Mouse (Mus musculus) neutrophil, adult 5-6 weeks (primary cell): ENCODE results near the gene Mptx1. TPM values are rescaled to one million over a fixed set of nuclear protein-coding genes. Genes with fewer than 3 reads are reported as not detected.
"Not testable (repeated sequence)": the region's sequence is repeated elsewhere in the genome, so short reads cannot be mapped to it uniquely, and the experiment has no call there.

ENCODE experiments used
- ATAC-seq: fragments of 151-379, 151-347 bp; 2 replicates; pipeline ENCODE4 v1.8.0; 2017; ENCODE audit warnings: mild to moderate bottlenecking, moderate TSS enrichment; ENCODE audit not compliant: insufficient number of reproducible peaks, poor library complexity, low FRiP score, severe bottlenecking; ENCODE audit errors: extremely low read depth
- total RNA-seq: library from RNA; stranded (forward); fragments of 200-1000 nt; gene quantifications from 2 replicates; pipeline ENCODE4 v1.2.3, GENCODE M21; 2017

Gene Mptx1
- total RNA-seq: not detected in 2 replicates

DNA sequence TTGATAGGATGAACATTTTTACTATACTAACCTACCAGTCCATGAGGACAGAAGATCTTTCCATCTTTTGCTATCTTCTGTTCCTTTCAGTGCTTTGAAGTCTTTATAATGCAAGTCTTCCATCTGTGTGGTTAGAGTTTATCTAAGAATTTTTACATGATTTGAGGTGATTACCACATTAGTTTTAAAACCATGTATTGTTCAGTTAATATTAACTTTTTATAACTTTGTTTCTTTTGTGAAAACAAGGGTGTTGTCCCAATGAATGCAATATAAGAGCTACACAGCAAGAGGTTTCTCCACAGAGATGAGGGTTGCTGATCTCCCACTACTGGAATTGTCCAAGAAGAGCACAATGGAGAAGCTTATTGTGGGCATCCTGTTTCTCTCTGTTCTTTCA lies at the start of gene Mptx1:
Gene Mptx1 (plus strand): TSS at position 301 of the 400 bp plus-strand sequence.
- no peak for ATAC-seq

DNA sequence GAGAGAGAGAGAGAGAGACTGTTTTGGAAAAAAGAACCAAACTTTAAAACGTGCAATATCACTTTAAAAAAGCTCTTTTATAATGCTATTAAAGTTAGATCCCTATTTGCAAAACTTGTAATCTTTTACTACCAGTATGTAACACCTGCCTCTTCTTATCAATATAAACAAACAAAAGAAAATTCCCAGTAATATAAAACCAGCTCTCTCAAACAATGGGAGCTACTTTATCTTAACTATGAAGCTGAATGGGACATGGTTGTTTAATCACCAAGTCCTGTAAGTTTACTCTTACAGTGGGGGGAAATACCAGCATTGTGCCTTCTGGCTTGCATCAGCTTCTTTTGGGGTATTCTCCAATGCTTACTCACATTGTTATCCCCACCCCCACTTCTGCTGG lies 27.2 kb upstream of the Mptx1 start:
- no peak for ATAC-seq

DNA sequence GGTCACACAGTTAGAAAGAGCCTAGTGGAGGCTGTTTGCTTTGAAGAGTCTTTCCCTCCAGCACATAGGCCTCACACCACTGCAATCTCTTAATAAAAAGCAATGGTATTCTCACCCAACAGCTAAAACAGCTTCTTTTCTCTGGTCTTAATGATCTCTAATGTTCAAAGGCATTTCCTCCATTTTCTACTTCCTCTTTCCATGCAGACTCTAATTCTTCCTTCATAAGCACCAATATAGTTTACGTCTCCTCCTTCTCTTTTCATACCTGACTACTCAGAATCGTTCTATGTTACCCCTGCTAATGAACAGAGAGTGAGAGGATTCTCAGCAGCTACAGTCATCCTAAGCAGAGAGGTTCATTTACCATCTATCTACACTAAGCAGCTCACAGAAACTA lies 13.0 kb upstream of the Mptx1 start:
- no peak for ATAC-seq

GRCm38 (mm10) chr1:174353636-174354035 lies 23.3 kb downstream of the Mptx1 start:
- not testable (repeated sequence) for ATAC-seq

- ATAC-seq: no peak
Observed at GRCm38 (mm10) chr1:174354640-174355039, 24.3 kb downstream of the Mptx1 start.

- ATAC-seq: no peak
Observed at GRCm38 (mm10) chr1:174364882-174365451, 34.6 kb downstream of the Mptx1 start, which contains the start of gene Olfr417. TSS of gene Olfr417 (plus strand) at chr1:174365122.

DNA sequence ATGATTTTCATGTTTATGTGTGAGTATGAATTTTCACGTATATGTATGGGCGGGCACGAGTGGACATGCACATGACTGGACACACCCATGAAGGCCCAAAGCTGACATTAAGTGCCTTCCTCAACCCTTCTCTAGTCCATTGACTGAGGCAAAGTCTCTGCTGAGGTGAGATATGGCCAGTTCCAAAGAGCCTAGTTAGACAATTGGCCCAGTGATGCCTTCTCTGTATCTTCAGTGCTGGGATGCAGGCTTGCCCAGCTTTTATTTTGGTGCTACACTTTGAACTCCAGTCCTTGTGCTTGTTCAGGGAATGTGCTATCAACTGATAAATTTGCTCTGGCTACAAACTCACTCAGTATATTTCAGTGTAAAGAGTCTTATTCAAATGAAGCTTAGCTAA lies 43.5 kb downstream of the Mptx1 start:
- no peak for ATAC-seq

Other genes with a start within 250 kb of the Mptx1 start
- gene Olfr429, start 246.2 kb upstream of the Mptx1 start, total RNA-seq: not detected in 2 replicates
- gene Olfr427, start 233.6 kb upstream of the Mptx1 start, total RNA-seq: 0.12 TPM in 1 of 2 replicates, not detected in the other
- gene Olfr231, start 209.4 kb upstream of the Mptx1 start, total RNA-seq: not detected in 2 replicates
- gene Olfr424, start 199.0 kb upstream of the Mptx1 start, total RNA-seq: not detected in 2 replicates
- not detected in 2 replicates for gene Olfr420, start 174.9 kb upstream of the Mptx1 start, total RNA-seq
- 5.7 and 5.9 TPM in 2 replicates for gene Spta1, start 157.7 kb upstream of the Mptx1 start, total RNA-seq
- not detected in 2 replicates for gene Olfr419, start 78.5 kb upstream of the Mptx1 start, total RNA-seq
- gene Olfr417, start 34.6 kb downstream of the Mptx1 start, total RNA-seq: not detected in 2 replicates
- not detected in 2 replicates for gene Olfr248, start 60.5 kb downstream of the Mptx1 start, total RNA-seq
- gene Olfr414, start 93.5 kb downstream of the Mptx1 start, total RNA-seq: not detected in 2 replicates
- gene Olfr220, start 111.6 kb downstream of the Mptx1 start, total RNA-seq: 0.23 TPM in 1 of 2 replicates, not detected in the other
- 0.12 TPM in 1 of 2 replicates, not detected in the other for gene Fmn2, start 171.3 kb downstream of the Mptx1 start, total RNA-seq